Mouse (Mus musculus) kidney, embryonic 14.5 days (tissue): ENCODE measurements around the gene Ddah1. TPM values are rescaled to one million over a fixed set of nuclear protein-coding genes. Genes with fewer than 3 reads are reported as not detected.

Experiments
- ATAC-seq: fragments of 200-750 bp; cut with Nextera tagmentation; 2 replicates; pipeline ENCODE4 v1.8.0; 2017; ENCODE audit warnings: moderate number of reproducible peaks, mild to moderate bottlenecking, moderate TSS enrichment, moderate library complexity; ENCODE audit not compliant: low FRiP score, low TSS enrichment
- H3K27ac ChIP-seq: fragments of 300-500 bp; sonication (generic); 2 replicates; pipeline ENCODE4 v1.5.1; 2014; ENCODE audit warnings: low read depth, mild to moderate bottlenecking, low read length, moderate library complexity, mixed read lengths
- H3K27me3 ChIP-seq: fragments of 300-500 bp; sonication (generic); 2 replicates; pipeline ENCODE4 v1.6.1; 2014; ENCODE audit warnings: mild to moderate bottlenecking, low read length; ENCODE audit not compliant: control insufficient read depth, insufficient read depth
- H3K36me3 ChIP-seq: fragments of 300-500 bp; sonication (generic); 2 replicates; pipeline ENCODE4 v1.6.1; 2014; ENCODE audit warnings: low read length, mixed read lengths; ENCODE audit not compliant: control insufficient read depth, insufficient read depth
- H3K4me1 ChIP-seq: fragments of 300-500 bp; sonication (generic); 2 replicates; pipeline ENCODE4 v1.6.1; 2014; ENCODE audit warnings: low read length, mixed read lengths; ENCODE audit not compliant: control insufficient read depth, insufficient read depth
- H3K4me2 ChIP-seq: fragments of 300-500 bp; sonication (generic); replicated peaks from 2 replicates; pipeline ENCODE4 v1.6.1; 2014; ENCODE audit warnings: low read depth, mild to moderate bottlenecking, low read length
- H3K4me3 ChIP-seq: fragments of 300-500 bp; sonication (generic); 2 replicates; pipeline ENCODE4 v1.5.1; 2014; ENCODE audit warnings: mild to moderate bottlenecking, low read length
- H3K9ac ChIP-seq: fragments of 300-500 bp; sonication (generic); 2 replicates; pipeline ENCODE4 v1.6.1; 2014; ENCODE audit warnings: low read depth, mild to moderate bottlenecking, low read length, moderate library complexity
- H3K9me3 ChIP-seq: fragments of 300-500 bp; sonication (generic); 2 replicates; pipeline ENCODE4 v1.6.1; 2016; ENCODE audit warnings: low read length; ENCODE audit not compliant: control insufficient read depth
- WGBS: fragments of 180-500 bp; shearing (Covaris S2); extraction: QIAGEN DNeasy Blood & Tissue Kit; methylation state at CpG from one replicate; pipeline ENCODE4 v1.1.7; 2014; 5-methylcytosine and 5-hydroxymethylcytosine counted together
- polyA plus RNA-seq: library from polyadenylated mRNA; unstranded; fragments of >200 nt; fragmentation: Nextera tagmentation; extraction: Ambion mirVana; gene quantifications from 2 replicates; pipeline ENCODE4 v1.2.1, GENCODE M21; 2014

Gene Ddah1
- polyA plus RNA-seq, 1 experiment from 2014 or later: 63.2 TPM

GRCm38 (mm10) chr3:145816807-145817206, 58.3 kb downstream of the Ddah1 start:
- H3K27me3 ChIP-seq: no peaks in the 10 kb centered on the region
- H3K36me3 ChIP-seq: no peaks in the 10 kb centered on the region
- peak; percentile 79 for ATAC-seq
- no peak overlapping the region for H3K4me2 ChIP-seq
- H3K4me3 ChIP-seq: no peak overlapping the region
- H3K9me3 ChIP-seq: peaks cover 4% of the 10 kb centered on the region; the same call in 1 of the 2 replicates
- H3K27ac ChIP-seq: peak overlapping the region; percentile 71; the same call in 1 of the 2 replicates
- no peak overlapping the region for H3K9ac ChIP-seq
- H3K4me1 ChIP-seq: peaks cover 11% of the 10 kb centered on the region; the same call in 1 of the 2 replicates
- 59% methylated on average over 1 of the region's 1 CpGs for WGBS

- Histone ChIP-seq H3K4me3 (no peak overlapping the region), H3K9me3 (peaks cover 4% of the 10 kb centered on the region; the same call in 1 of the 2 replicates), H3K27me3 (no peaks in the 10 kb centered on the region), H3K4me2 (no peak overlapping the region), H3K9ac (no peak overlapping the region), H3K36me3 (no peaks in the 10 kb centered on the region), H3K4me1 (peaks cover 11% of the 10 kb centered on the region; the same call in 1 of the 2 replicates), H3K27ac (peak overlapping the region; percentile 71; the same call in 1 of the 2 replicates)
- ATAC-seq: peak; percentile 63; the same call in 1 of the 2 replicates
- 32% methylated on average over 6 of the region's 6 CpGs for WGBS
Measured at GRCm38 (mm10) chr3:145817276-145817675, 58.8 kb downstream of the Ddah1 start.

GRCm38 (mm10) chr3:145820439-145820838, 62.0 kb downstream of the Ddah1 start:
- no peak overlapping the region for H3K9ac ChIP-seq
- H3K9me3 ChIP-seq: peaks cover 4% of the 10 kb centered on the region; the same call in 1 of the 2 replicates
- H3K4me1 ChIP-seq: peaks cover 12% of the 10 kb centered on the region; the same call in 1 of the 2 replicates
- peak overlapping the region; percentile 24; the same call in 1 of the 2 replicates for H3K27ac ChIP-seq
- no peak overlapping the region for H3K4me2 ChIP-seq
- no peak overlapping the region for H3K4me3 ChIP-seq
- H3K27me3 ChIP-seq: no peaks in the 10 kb centered on the region
- no peak for ATAC-seq
- no peaks in the 10 kb centered on the region for H3K36me3 ChIP-seq
- WGBS: 54% methylated on average over 2 of the region's 2 CpGs

GRCm38 (mm10) chr3:145820938-145821337, 62.5 kb downstream of the Ddah1 start:
- H3K36me3 ChIP-seq: no peaks in the 10 kb centered on the region
- 99% methylated on average over 2 of the region's 2 CpGs for WGBS
- no peak overlapping the region for H3K4me3 ChIP-seq
- H3K27me3 ChIP-seq: no peaks in the 10 kb centered on the region
- no peak overlapping the region for H3K9ac ChIP-seq
- H3K9me3 ChIP-seq: peaks cover 4% of the 10 kb centered on the region; the same call in 1 of the 2 replicates
- ATAC-seq: no peak
- H3K4me2 ChIP-seq: no peak overlapping the region
- H3K4me1 ChIP-seq: peaks cover 16% of the 10 kb centered on the region; the same call in 1 of the 2 replicates
- H3K27ac ChIP-seq: peak overlapping the region; percentile 24; the same call in 1 of the 2 replicates

GRCm38 (mm10) chr3:145822201-145822600, 63.7 kb downstream of the Ddah1 start:
- WGBS: 86% methylated on average over 4 of the region's 4 CpGs
- no peak overlapping the region for H3K4me2 ChIP-seq
- peaks cover 4% of the 10 kb centered on the region; the same call in 1 of the 2 replicates for H3K9me3 ChIP-seq
- H3K4me3 ChIP-seq: no peak overlapping the region
- ATAC-seq: no peak
- no peak overlapping the region for H3K27ac ChIP-seq
- H3K4me1 ChIP-seq: peaks cover 13% of the 10 kb centered on the region
- H3K27me3 ChIP-seq: no peaks in the 10 kb centered on the region
- no peaks in the 10 kb centered on the region for H3K36me3 ChIP-seq
- no peak overlapping the region for H3K9ac ChIP-seq

GRCm38 (mm10) chr3:145823661-145824060, 65.2 kb downstream of the Ddah1 start:
- Histone ChIP-seq H3K27ac (no peak overlapping the region), H3K9me3 (peaks cover 4% of the 10 kb centered on the region; the same call in 1 of the 2 replicates), H3K9ac (no peak overlapping the region), H3K4me3 (no peak overlapping the region), H3K27me3 (no peaks in the 10 kb centered on the region), H3K4me2 (no peak overlapping the region), H3K36me3 (no peaks in the 10 kb centered on the region), H3K4me1 (peaks cover 25% of the 10 kb centered on the region)
- ATAC-seq: no peak
- 79% methylated on average over 4 of the region's 4 CpGs for WGBS

GRCm38 (mm10) chr3:145825416-145826055, 67.1 kb downstream of the Ddah1 start:
- ATAC-seq: no peak
- H3K36me3 ChIP-seq: no peaks in the 10 kb centered on the region
- WGBS: 65% methylated on average over 11 of the region's 11 CpGs
- no peak overlapping the region for H3K4me2 ChIP-seq
- H3K4me3 ChIP-seq: no peak overlapping the region
- H3K9me3 ChIP-seq: peaks cover 4% of the 10 kb centered on the region; the same call in 1 of the 2 replicates
- no peak overlapping the region for H3K9ac ChIP-seq
- no peaks in the 10 kb centered on the region for H3K27me3 ChIP-seq
- no peak overlapping the region for H3K27ac ChIP-seq
- H3K4me1 ChIP-seq: peaks cover 25% of the 10 kb centered on the region

- Histone ChIP-seq H3K9me3 (no peaks in the 10 kb centered on the region), H3K36me3 (no peaks in the 10 kb centered on the region), H3K27ac (peak overlapping the region; percentile 77; the same call in 1 of the 2 replicates), H3K4me3 (peak overlapping the region; percentile 18; the same call in 1 of the 2 replicates), H3K27me3 (no peaks in the 10 kb centered on the region), H3K4me2 (peak overlapping the region; percentile 41), H3K4me1 (peaks cover 25% of the 10 kb centered on the region), H3K9ac (peak overlapping the region; percentile 37; the same call in 1 of the 2 replicates)
- 20% methylated on average over 18 of the region's 18 CpGs for WGBS
- ATAC-seq: peak; percentile 89
Measured at GRCm38 (mm10) chr3:145827191-145828045, 68.9 kb downstream of the Ddah1 start.
